ENCODE assay signal across 29 mouse cellular contexts in genomic region chr7:79654586-79654985, GRCm38 (mm10). TPM values are rescaled to one million over a fixed set of nuclear protein-coding genes. Genes with fewer than 3 reads are reported as not detected.
"Had no signal": no experiment of that assay in that cellular context is flagged by ENCODE, and none has a peak within 500 bp of the region (broad histone marks: within the 10 kb centered on the region; RNA-seq: fewer than 3 reads in every experiment).

No protein-coding gene starts in this region.

- H3K36me3 ChIP-seq: heart, embryonic 10.5 days; heart, embryonic 13.5 days; heart, embryonic 15.5 days; hindbrain, embryonic 12.5 days; intestine, embryonic 15.5 days; limb, embryonic 13.5 days; limb, embryonic 15.5 days; liver, embryonic 12.5 days had no signal

- H3K27ac ChIP-seq: gastrocnemius, adult 2 months; heart, embryonic 10.5 days; heart, embryonic 13.5 days; heart, embryonic 15.5 days; hindbrain, embryonic 12.5 days; hindbrain, embryonic 14.5 days; intestine, embryonic 15.5 days; layer of hippocampus, adult 2 months; limb, embryonic 13.5 days; limb, embryonic 15.5 days; liver, embryonic 12.5 days; liver, embryonic 14.5 days had no signal

- H3K9me3 ChIP-seq: heart, embryonic 10.5 days; heart, embryonic 13.5 days; heart, embryonic 15.5 days; hindbrain, embryonic 12.5 days; intestine, embryonic 15.5 days; limb, embryonic 13.5 days; limb, embryonic 15.5 days; liver, embryonic 12.5 days had no signal

- H3K4me2 ChIP-seq: heart, embryonic 13.5 days; heart, embryonic 15.5 days; hindbrain, embryonic 12.5 days; hindbrain, embryonic 14.5 days; intestine, embryonic 15.5 days; limb, embryonic 13.5 days; limb, embryonic 15.5 days; liver, embryonic 12.5 days had no signal

- ATAC-seq: hindbrain, embryonic 16.5 days; inflammation-experienced regulatory T-cells, adult 6 months; intestine, embryonic 15.5 days; intestine, postnatal 0 days; liver, embryonic 12.5 days had no signal

- H3K27me3 ChIP-seq: heart, embryonic 15.5 days; hindbrain, embryonic 12.5 days; intestine, embryonic 15.5 days; limb, embryonic 13.5 days; limb, embryonic 15.5 days had no signal

- DNase-seq: gastrocnemius, adult 2 months; gastrocnemius, postnatal 10 days; gastrocnemius, postnatal 25 days; heart, adult 18-20 months; heart, postnatal 14 days; heart, postnatal 36 days; kidney, adult 18-20 months; kidney, adult 8-10 months; kidney, postnatal 10 days; kidney, postnatal 25 days; kidney, postnatal 4 days; layer of hippocampus, postnatal 36 days; left cerebral cortex, postnatal 4 days had no signal

- H3K4me3 ChIP-seq: gastrocnemius, adult 2 months; heart, embryonic 10.5 days; heart, embryonic 13.5 days; heart, embryonic 15.5 days; hindbrain, embryonic 12.5 days; intestine, embryonic 15.5 days; layer of hippocampus, adult 2 months; limb, embryonic 13.5 days; limb, embryonic 15.5 days; liver, embryonic 12.5 days had no signal

- H3K4me1 ChIP-seq: heart, embryonic 10.5 days; intestine, embryonic 15.5 days; limb, embryonic 13.5 days had no signal

- H3K9ac ChIP-seq: heart, embryonic 13.5 days; heart, embryonic 15.5 days; hindbrain, embryonic 12.5 days; hindbrain, embryonic 14.5 days; intestine, embryonic 15.5 days; limb, embryonic 13.5 days; limb, embryonic 15.5 days; liver, embryonic 12.5 days; liver, embryonic 14.5 days had no signal

RNA-seq across cellular contexts. Expression of gene Rhcg, which starts 37.1 kb away (rescaled TPM):
- polyA plus RNA-seq: heart, embryonic 10.5 days; heart, embryonic 13.5 days; heart, embryonic 15.5 days; inflammation-experienced regulatory T-cells, adult 6 months; intestine, embryonic 15.5 days; intestine, postnatal 0 days; limb, embryonic 11.5 days; limb, embryonic 13.5 days; limb, embryonic 15.5 days; liver, adult 2 months; liver, embryonic 12.5 days had no signal
